Mouse (Mus musculus): ENCODE results near the gene Fbxl15.

Fbxl15 gene

GRCm38 (mm10) chr19:46308706-46309435 lies 19.1 kb upstream of the Fbxl15 start:
- ATAC-seq (ENCODE audit: low TSS enrichment), result peak; percentile 62

GRCm38 (mm10) chr19:46309651-46310305 lies 18.2 kb upstream of the Fbxl15 start:
- no peak for ATAC-seq (ENCODE audit: low TSS enrichment)

- no peak for ATAC-seq (ENCODE audit: low TSS enrichment)
These were observed 17.6 kb upstream of the Fbxl15 start for GRCm38 (mm10) chr19:46310312-46310865.

GRCm38 (mm10) chr19:46311341-46311740 lies 16.6 kb upstream of the Fbxl15 start:
- no peak for ATAC-seq (ENCODE audit: low TSS enrichment)

- no peak for ATAC-seq (ENCODE audit: low TSS enrichment)
These were observed 15.4 kb upstream of the Fbxl15 start for GRCm38 (mm10) chr19:46312566-46312965.

- no peak for ATAC-seq (ENCODE audit: low TSS enrichment)
These were observed 14.9 kb upstream of the Fbxl15 start for GRCm38 (mm10) chr19:46313116-46313515.

- ATAC-seq (ENCODE audit: low TSS enrichment), result no peak
These were observed 14.4 kb upstream of the Fbxl15 start for GRCm38 (mm10) chr19:46313591-46313990.

GRCm38 (mm10) chr19:46314151-46314601 lies 13.8 kb upstream of the Fbxl15 start:
- no peak for ATAC-seq (ENCODE audit: low TSS enrichment)

GRCm38 (mm10) chr19:46314872-46315742 lies 12.9 kb upstream of the Fbxl15 start:
- ATAC-seq (ENCODE audit: low TSS enrichment), result no peak

- ATAC-seq (ENCODE audit: low TSS enrichment), result no peak
These were observed 12.0 kb upstream of the Fbxl15 start for GRCm38 (mm10) chr19:46315752-46316610.

- peak; percentile 58 for ATAC-seq (ENCODE audit: low TSS enrichment)
These were observed 11.0 kb upstream of the Fbxl15 start for GRCm38 (mm10) chr19:46316846-46317545.

GRCm38 (mm10) chr19:46317546-46317885 lies 10.5 kb upstream of the Fbxl15 start:
- no peak for ATAC-seq (ENCODE audit: low TSS enrichment)

GRCm38 (mm10) chr19:46318031-46318471 lies 9.9 kb upstream of the Fbxl15 start:
- ATAC-seq (ENCODE audit: low TSS enrichment), result no peak; the same call in 1 of the 2 replicates

- ATAC-seq (ENCODE audit: low TSS enrichment), result peak; percentile 47
These were observed 9.2 kb upstream of the Fbxl15 start for GRCm38 (mm10) chr19:46318586-46319378.

- ATAC-seq (ENCODE audit: low TSS enrichment), result no peak
These were observed 7.8 kb upstream of the Fbxl15 start for GRCm38 (mm10) chr19:46320076-46320785.

- ATAC-seq (ENCODE audit: low TSS enrichment), result no peak
These were observed 6.7 kb upstream of the Fbxl15 start for GRCm38 (mm10) chr19:46321101-46321943.

- ATAC-seq (ENCODE audit: low TSS enrichment), result no peak
These were observed 5.6 kb upstream of the Fbxl15 start for GRCm38 (mm10) chr19:46322144-46322995.

Measured in frontal cortex, adult (tissue).